In the genomic region with DNA sequence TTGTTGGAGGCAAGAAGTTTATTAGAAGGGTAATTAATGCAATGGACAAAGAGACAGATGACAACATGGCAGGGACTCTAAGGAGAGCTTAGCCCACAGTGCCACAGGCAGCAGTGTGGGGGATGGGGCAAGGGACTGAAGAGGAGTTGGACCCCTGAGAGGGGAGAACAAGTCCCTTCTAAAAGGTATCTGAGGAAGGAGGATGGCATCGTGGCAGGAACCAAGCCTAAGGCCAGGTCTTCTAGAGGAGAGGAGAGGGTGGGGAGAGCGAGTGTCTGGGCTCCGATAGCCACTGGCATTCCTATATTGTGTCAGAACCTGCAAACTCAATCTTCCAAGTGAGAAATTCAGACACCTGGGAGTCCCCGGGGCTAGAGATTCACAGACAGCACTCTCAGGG, we compare ENCODE assay signal across 17 mouse cellular contexts.
"Had no signal": no experiment of that assay in that cellular context is flagged by ENCODE, and none has a peak within 500 bp of the region (broad histone marks: within the 10 kb centered on the region; RNA-seq: fewer than 3 reads in every experiment).

No protein-coding gene starts in this region.

- DNase-seq: retina, postnatal 1 day; right cerebral cortex, adult 18-20 months; right cerebral cortex, postnatal 14 days; right cerebral cortex, postnatal 25 days; right cerebral cortex, postnatal 4 days; spleen, adult 18-20 months; thymus, adult 18-20 months; thymus, adult 2 months; thymus, postnatal 14 days; thymus, postnatal 25 days; thymus, postnatal 36 days; thymus, postnatal 4 days had no signal

- H3K36me3 ChIP-seq: neural tube, embryonic 12.5 days; neural tube, embryonic 13.5 days; neural tube, embryonic 15.5 days; stomach, embryonic 15.5 days had no signal

- H3K9me3 ChIP-seq: neural tube, embryonic 12.5 days; neural tube, embryonic 13.5 days; neural tube, embryonic 15.5 days; stomach, embryonic 15.5 days had no signal

- H3K4me3 ChIP-seq: neural tube, embryonic 12.5 days; neural tube, embryonic 13.5 days; neural tube, embryonic 15.5 days; stomach, embryonic 15.5 days had no signal

- H3K27me3 ChIP-seq: neural tube, embryonic 12.5 days; neural tube, embryonic 13.5 days; neural tube, embryonic 15.5 days; stomach, embryonic 15.5 days had no signal

- H3K27ac ChIP-seq: neural tube, embryonic 12.5 days; neural tube, embryonic 13.5 days; neural tube, embryonic 15.5 days; stomach, embryonic 15.5 days; stomach, postnatal 0 days had no signal

- H3K4me1 ChIP-seq: neural tube, embryonic 15.5 days; stomach, embryonic 15.5 days had no signal
